Mouse (Mus musculus): ENCODE data around the gene Gldn. TPM values are rescaled to one million over a fixed set of nuclear protein-coding genes. Genes with fewer than 3 reads are reported as not detected.

The Gldn gene
- total RNA-seq (2021), result 4.7 and 5.4 TPM in 2 replicates
- long read RNA-seq, result 0 reads

DNA sequence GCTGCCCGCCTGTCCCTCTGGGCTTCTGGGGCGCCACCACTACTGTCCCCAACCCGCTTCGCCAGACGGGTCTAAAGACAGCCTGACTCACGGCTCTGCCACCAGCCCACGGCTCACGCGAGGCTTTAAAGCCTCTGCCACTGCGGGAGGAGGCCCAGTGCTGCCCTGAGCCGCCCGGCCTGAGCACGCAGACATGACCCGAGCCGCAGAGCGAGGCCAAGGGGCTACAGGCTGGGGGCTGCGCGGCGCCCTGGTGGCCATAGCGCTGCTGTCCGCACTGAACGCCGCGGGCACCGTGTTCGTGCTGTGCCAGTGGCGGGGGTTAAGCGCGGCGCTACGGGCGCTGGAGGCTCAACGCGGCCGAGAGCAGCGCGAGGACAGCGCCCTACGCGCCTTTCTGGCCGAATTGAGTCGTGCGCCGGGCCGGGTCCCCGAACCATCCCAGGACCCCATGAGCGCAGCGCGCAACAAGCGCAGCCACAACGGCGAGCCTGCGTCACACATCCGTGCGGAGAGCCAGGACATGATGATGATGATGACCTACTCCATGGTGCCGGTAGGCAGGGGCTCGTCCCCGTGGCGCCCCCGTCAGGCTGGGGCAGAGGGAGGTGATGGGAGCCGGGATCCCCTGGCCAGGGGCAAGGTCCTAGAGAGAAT is at the start of gene Gldn:
TSS of gene Gldn (plus strand) at position 156 of the 657 bp plus-strand sequence.
- DNase-seq, result peak; percentile 51

- DNase-seq, result no peak
Measured at GRCm38 (mm10) chr9:54244869-54245665, 41.2 kb upstream of the Gldn start.

GRCm38 (mm10) chr9:54264754-54265153 is 21.5 kb upstream of the Gldn start:
- no peak for DNase-seq

DNA sequence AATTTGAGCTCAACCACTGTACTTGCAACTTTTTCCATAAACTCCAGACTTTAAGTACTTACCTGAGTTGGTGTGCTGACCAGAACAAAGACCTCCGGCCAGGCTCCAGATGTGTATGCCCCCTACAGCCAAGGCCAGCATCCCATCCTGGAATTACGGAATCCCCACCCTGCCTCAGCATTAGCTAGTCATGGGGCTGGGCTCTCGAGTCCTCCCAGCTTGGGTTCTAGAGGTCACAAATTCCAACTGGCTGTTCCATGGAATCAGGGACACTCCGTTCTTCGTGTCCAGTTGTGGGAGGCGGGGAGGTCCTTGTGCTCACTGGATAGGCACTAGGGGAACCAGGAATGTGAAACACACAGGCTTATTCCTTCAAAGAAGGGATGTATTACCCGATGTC is 18.3 kb upstream of the Gldn start, which contains the start of gene Cyp19a1:
TSS of gene Cyp19a1 (minus strand) at position 101 of the 400 bp plus-strand sequence.
- DNase-seq, result no peak

DNA sequence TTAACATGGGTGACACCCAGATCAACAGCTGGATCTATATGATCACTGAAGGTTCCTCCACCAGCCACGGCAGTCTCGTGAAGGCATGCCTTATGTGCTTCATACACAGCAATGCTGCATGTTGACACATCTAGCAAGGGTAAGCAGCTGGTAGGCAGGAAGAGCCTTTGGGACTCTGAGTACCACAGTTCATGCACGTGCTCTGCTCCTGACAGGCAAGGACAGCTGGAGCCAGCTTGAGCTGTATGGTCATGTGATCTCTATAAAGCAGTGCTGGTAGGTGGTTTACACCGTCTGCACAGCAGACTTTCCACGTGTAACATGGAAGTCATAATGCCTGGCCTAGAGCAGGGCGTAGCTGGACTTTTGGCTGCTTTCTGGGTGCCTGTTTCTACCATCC is 16.3 kb upstream of the Gldn start:
- DNase-seq, result no peak

DNA sequence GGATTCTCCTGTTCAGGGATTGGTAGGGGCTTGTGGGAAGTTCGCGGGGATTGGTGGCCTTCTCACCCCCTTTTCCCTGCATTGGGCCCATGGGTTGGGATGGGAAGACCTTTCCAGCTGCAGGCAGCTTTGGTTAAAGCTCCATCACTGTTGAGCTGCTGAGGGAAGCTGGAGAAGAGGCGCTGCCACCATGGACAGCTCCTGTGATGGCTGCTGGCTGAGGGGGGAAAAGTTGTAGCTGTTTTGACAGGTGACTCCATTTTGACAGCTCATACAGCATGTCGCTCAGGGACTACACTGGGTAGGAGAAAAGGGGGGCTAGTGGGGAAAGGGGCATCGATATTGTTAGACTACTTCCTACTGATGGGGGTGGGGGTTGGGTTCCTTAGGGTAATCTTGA is 15.4 kb upstream of the Gldn start:
- DNase-seq, result no peak

DNA sequence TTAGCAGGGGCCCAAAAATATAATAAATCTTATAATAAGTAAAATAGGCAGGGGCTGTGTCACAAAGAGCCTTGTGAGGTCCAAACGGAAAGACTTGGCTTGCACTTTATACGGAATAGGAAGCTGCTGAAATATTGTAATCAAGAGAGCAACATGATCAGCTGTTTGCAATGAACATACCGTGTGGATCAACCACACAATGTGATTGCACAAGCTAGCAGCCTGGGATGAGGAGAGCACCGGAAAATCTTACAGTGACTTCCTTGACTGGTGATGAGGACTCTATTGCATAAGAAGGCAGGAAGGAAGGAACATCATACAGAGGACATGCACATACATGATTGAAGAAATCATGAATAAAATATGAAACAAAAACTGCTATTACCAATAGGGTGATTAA is 11.0 kb upstream of the Gldn start:
- no peak for DNase-seq

DNA sequence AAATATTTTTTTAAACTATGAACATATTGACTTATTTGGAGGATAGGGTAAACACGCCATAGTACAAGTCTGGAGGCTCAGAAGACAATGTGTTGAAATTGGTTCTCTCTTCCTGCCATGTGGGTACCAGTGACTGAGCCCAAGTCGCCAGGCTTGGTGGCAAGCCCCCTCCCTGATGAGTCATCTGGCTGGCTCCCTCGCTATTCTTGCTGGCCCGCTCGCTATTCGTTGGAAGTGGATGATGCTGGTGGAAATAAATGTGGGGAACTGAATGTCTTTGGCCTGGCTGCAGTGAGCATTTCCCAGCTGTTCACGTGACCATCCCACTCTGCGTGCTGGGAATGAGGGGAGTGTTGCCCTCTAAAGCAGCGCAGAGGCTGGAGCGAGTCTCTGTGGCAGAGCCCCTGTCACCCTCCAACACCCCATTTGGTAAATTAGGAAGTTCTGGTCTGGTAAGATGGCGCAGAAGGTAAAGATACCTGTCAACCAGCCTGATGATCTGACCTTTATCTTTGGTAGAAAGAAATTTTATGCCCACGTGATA is 7.2 kb upstream of the Gldn start:
- DNase-seq, result no peak

DNA sequence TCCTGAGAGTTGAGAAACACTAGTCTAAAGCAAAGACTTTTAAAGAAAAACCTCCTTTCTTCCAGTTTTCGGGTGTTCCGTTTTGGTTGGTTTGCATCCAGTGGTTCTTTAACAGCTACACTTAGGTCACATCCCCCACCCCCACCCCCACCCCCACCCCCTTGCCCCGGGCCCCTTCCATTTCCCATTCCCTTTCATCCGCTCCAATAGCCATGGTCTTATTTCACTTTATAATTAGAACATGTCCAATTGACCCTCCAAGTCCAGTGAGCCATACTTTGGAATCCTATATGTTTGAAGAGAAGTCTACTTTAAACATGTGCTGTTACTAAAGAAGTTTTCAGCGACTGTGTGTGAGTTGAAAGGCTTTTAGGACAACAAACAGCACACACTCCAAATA is 1.5 kb downstream of the Gldn start:
- no peak for DNase-seq

GRCm38 (mm10) chr9:54299389-54299788 is 13.1 kb downstream of the Gldn start:
- no peak for DNase-seq

GRCm38 (mm10) chr9:54299792-54300191 is 13.5 kb downstream of the Gldn start:
- DNase-seq, result no peak

DNA sequence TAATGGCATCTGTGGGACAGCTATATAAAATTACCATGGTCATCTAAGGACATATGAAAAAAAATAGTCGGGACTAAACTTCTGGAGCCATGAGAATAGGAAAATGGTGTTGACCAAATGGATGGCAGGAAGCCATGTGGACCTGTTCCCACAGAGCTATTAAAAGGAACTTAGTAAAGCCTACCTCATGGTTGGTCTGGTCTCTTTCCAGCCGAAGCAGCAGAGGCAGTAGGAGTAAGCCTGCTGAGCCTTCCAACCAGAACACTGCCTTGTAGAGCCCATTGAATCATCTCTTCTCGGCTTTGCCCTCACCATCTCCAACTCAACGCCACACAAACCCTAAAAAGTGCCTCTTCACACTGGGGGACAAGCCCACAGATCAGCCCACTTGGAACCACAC is 15.0 kb downstream of the Gldn start:
- DNase-seq, result no peak

GRCm38 (mm10) chr9:54308209-54308608 is 21.9 kb downstream of the Gldn start:
- no peak for DNase-seq

- DNase-seq, result no peak
Measured at GRCm38 (mm10) chr9:54308751-54309358, 22.6 kb downstream of the Gldn start.

DNA sequence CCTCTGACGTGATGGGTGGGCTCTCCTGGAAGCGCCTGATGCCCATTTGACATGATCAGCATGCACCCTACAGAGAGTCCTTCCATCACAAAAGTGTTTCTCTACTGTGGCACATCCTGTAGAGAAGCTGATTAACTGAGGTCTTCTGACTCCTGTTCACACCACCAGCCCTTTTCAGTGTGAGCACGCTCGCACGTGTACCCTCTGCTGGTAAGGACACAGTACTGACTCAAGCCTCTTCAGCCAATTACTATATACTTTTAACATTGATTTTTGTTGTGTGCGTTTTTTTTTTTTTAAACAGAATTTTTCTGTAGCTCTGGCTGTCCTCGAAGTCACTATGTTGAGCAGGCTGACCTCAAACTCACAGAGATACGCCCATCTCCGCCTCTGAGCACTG is 30.1 kb downstream of the Gldn start:
- DNase-seq, result no peak

GRCm38 (mm10) chr9:54323456-54323855 is 37.2 kb downstream of the Gldn start:
- no peak for DNase-seq

DNA sequence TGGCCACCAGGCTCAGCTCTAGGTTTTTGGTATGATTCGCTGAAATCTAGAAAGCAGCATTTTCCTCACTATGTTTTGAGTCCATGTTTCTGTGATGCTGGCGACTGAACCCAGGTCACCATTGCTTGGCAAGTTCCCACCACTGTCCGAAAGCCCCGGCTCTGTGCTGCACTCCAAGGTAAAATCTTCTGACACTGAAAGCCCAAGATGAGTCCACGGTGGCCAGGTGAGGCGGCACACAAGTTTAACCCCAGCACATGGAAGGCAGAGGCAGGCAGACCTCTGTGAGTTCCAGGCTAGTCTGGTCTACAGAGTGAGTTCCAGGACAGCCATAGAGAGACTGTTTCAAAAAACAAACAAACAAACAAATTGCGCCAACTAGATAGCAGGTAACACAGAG is 42.9 kb downstream of the Gldn start:
- no peak for DNase-seq

GRCm38 (mm10) chr9:54335582-54335981 is 49.3 kb downstream of the Gldn start:
- no peak for DNase-seq

- DNase-seq, result peak; percentile 28
Measured at GRCm38 (mm10) chr9:54336532-54337144, 50.4 kb downstream of the Gldn start.

- no peak for DNase-seq
Measured at GRCm38 (mm10) chr9:54342026-54342425, 55.7 kb downstream of the Gldn start.

DNA sequence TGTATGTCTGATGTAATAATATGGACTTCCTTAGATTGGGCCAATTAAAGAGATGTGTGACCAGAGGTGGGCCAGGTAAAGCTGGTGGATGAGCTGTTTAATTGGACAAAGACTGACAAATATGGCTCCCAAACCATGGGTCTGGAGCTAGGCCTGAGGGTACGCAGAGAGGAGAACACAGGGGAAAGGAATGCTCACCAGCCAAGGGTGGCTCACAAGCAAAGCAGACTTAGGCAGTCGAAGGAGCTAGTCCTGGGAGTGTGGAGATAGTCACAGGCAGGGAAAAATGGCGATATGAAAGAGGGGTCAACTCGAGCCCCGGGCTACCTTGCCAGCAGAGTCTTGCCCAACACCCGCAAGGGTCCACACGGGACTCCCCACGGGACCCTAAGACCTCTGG is 70.5 kb downstream of the Gldn start:
- DNase-seq, result no peak
